Mouse (Mus musculus) kidney, adult 2 months (tissue): ENCODE data around the gene Fam171a2. TPM values are rescaled to one million over a fixed set of nuclear protein-coding genes. Genes with fewer than 3 reads are reported as not detected.

ENCODE experiments used
- DNase-seq: peaks from one replicate; pipeline ENCODE4 v3.0.0; 2021
- H3K27ac ChIP-seq: fragments of 200-500 bp; 2 replicates; pipeline ENCODE4 v1.5.1; 2012; ENCODE audit warnings: low read depth, low read length, control low read depth, inconsistent platforms; ENCODE audit not compliant: insufficient read depth
- H3K27me3 ChIP-seq: fragments of 200-500 bp; replicated peaks from 2 replicates; pipeline ENCODE4 v1.6.1; 2012; ENCODE audit warnings: mild to moderate bottlenecking, moderate library complexity, low read length, inconsistent platforms; ENCODE audit not compliant: control insufficient read depth, insufficient read depth
- H3K36me3 ChIP-seq: fragments of 200-500 bp; 2 replicates; pipeline ENCODE4 v1.6.1; 2012; ENCODE audit warnings: mild to moderate bottlenecking, moderate library complexity, low read length, inconsistent platforms; ENCODE audit not compliant: control insufficient read depth, insufficient read depth
- H3K4me1 ChIP-seq: fragments of 200-500 bp; 2 replicates; pipeline ENCODE4 v1.6.1; 2011; ENCODE audit warnings: low read length; ENCODE audit not compliant: control insufficient read depth, insufficient read depth
- H3K4me3 ChIP-seq: fragments of 200-500 bp; 2 replicates; pipeline ENCODE4 v1.5.1; 2011; ENCODE audit warnings: mild to moderate bottlenecking, low read depth, low read length, control low read depth; ENCODE audit not compliant: insufficient read depth
- CTCF ChIP-seq: fragments of 200-500 bp; conservative IDR thresholded peaks from 2 replicates; pipeline ENCODE4 v1.5.1; 2011; ENCODE audit warnings: low read depth, mild to moderate bottlenecking, control low read depth, low read length, moderate library complexity, mixed read lengths; ENCODE audit not compliant: insufficient read depth, insufficient read length
- POLR2A ChIP-seq: fragments of 200-500 bp; IDR thresholded peaks from one replicate; pipeline ENCODE4 v1.6.1; 2011; ENCODE audit warnings: low read depth, low read length, control low read depth
- WGBS: fragments of 180-500 bp; shearing (Covaris S2); methylation state at CpG from one replicate; pipeline ENCODE4 v1.1.7; 2018; 5-methylcytosine and 5-hydroxymethylcytosine counted together
- polyA plus RNA-seq: library from polyadenylated mRNA; depleted of rRNA; stranded (reverse); fragments of >200 nt; gene quantifications from 2 replicates; pipeline ENCODE4 v1.2.3, GENCODE M21; 2012

The Fam171a2 gene
- polyA plus RNA-seq, 1 experiment = 18.9 TPM

- WGBS = under 1% methylated on average over 7 of the region's 7 CpGs
Measured at GRCm38 (mm10) chr11:102431018-102431645, 16.4 kb downstream of the Fam171a2 start.

GRCm38 (mm10) chr11:102430121-102431017 lies 17.1 kb downstream of the Fam171a2 start, which contains the start of gene Grn:
Gene Grn (plus strand): TSS chr11:102430315.
- Histone ChIP-seq H3K36me3 (no peaks in the 10 kb centered on the region), H3K27me3 (no peaks in the 10 kb centered on the region), H3K4me3 (peak within 1 kb of the TSS; percentile 89), H3K27ac (peak within 1 kb of the TSS; percentile 90), H3K4me1 (peaks cover 10% of the 10 kb centered on the region; the same call in 1 of the 2 replicates)
- TF ChIP-seq POLR2A = no peak
- TF ChIP-seq CTCF = no peak
- DNase-seq = peak; percentile 98
- WGBS = under 1% methylated on average over 29 of the region's 29 CpGs

More at GRCm38 (mm10) chr11:102431018-102431645, 16.4 kb downstream of the Fam171a2 start:
- peak; percentile 90 for DNase-seq
- Histone ChIP-seq H3K36me3 (no peaks in the 10 kb centered on the region; the same call in 1 of the 2 replicates), H3K4me3 (peak overlapping the region; percentile 89), H3K4me1 (peaks cover 10% of the 10 kb centered on the region; the same call in 1 of the 2 replicates), H3K27ac (peak overlapping the region; percentile 90), H3K27me3 (no peaks in the 10 kb centered on the region)
- TF ChIP-seq POLR2A (no peak), CTCF (peak; percentile 77)

GRCm38 (mm10) chr11:102429551-102429950 lies 17.9 kb downstream of the Fam171a2 start:
- H3K4me3 ChIP-seq = peak overlapping the region; percentile 68
- H3K27me3 ChIP-seq = no peaks in the 10 kb centered on the region
- DNase-seq = no peak
- H3K36me3 ChIP-seq = no peaks in the 10 kb centered on the region
- H3K27ac ChIP-seq = no peak overlapping the region
- WGBS = 33% methylated on average over 3 of the region's 3 CpGs
- H3K4me1 ChIP-seq = peaks cover 10% of the 10 kb centered on the region; the same call in 1 of the 2 replicates
- no peak for TF ChIP-seq POLR2A
- TF ChIP-seq CTCF = no peak

GRCm38 (mm10) chr11:102428981-102429540 lies 18.4 kb downstream of the Fam171a2 start:
- no peak overlapping the region for H3K27ac ChIP-seq

GRCm38 (mm10) chr11:102425555-102426316 lies 21.7 kb downstream of the Fam171a2 start:
- no peaks in the 10 kb centered on the region for H3K36me3 ChIP-seq
- 69% methylated on average over 8 of the region's 8 CpGs for WGBS
- no peak overlapping the region for H3K4me3 ChIP-seq
- H3K27me3 ChIP-seq = no peaks in the 10 kb centered on the region
- TF ChIP-seq CTCF (no peak), POLR2A (no peak)
- no peak overlapping the region for H3K27ac ChIP-seq
- DNase-seq = peak; percentile 38
- H3K4me1 ChIP-seq = no peaks in the 10 kb centered on the region

More at GRCm38 (mm10) chr11:102428981-102429540, 18.4 kb downstream of the Fam171a2 start:
- 59% methylated on average over 8 of the region's 8 CpGs for WGBS
- Histone ChIP-seq H3K4me1 (peaks cover 10% of the 10 kb centered on the region; the same call in 1 of the 2 replicates), H3K27me3 (no peaks in the 10 kb centered on the region), H3K4me3 (no peak overlapping the region), H3K36me3 (no peaks in the 10 kb centered on the region)
- DNase-seq = no peak
- TF ChIP-seq CTCF = no peak
- TF ChIP-seq POLR2A = no peak

GRCm38 (mm10) chr11:102424666-102425065 lies 22.8 kb downstream of the Fam171a2 start:
- WGBS = 84% methylated on average over 6 of the region's 6 CpGs

More at GRCm38 (mm10) chr11:102424666-102425065, 22.8 kb downstream of the Fam171a2 start:
- no peak for TF ChIP-seq CTCF
- no peak for TF ChIP-seq POLR2A
- Histone ChIP-seq H3K27ac (no peak overlapping the region), H3K36me3 (no peaks in the 10 kb centered on the region), H3K4me1 (no peaks in the 10 kb centered on the region), H3K4me3 (no peak overlapping the region), H3K27me3 (no peaks in the 10 kb centered on the region)
- DNase-seq = no peak
